Mouse (Mus musculus) small intestine, adult 2 months (tissue): ENCODE results near the gene Rnf216.
A peak's percentile ranks its signal among the peaks of the same experiment; 100 is the strongest.

Source experiments
- CTCF ChIP-seq: fragments of 200-500 bp; IDR thresholded peaks from 2 replicates; pipeline ENCODE4 v1.5.1; 2012; ENCODE audit warnings: low read depth, mild to moderate bottlenecking, control low read depth, inconsistent platforms, low read length, moderate library complexity, mixed read lengths; ENCODE audit not compliant: insufficient replicate concordance, insufficient read length; ENCODE audit errors: extremely low read depth
- POLR2A ChIP-seq: fragments of 200-500 bp; IDR thresholded peaks from 2 replicates; pipeline ENCODE4 v1.6.1; 2012; ENCODE audit warnings: low read depth, mild to moderate bottlenecking, control low read depth, inconsistent platforms, low read length, moderate library complexity

DNA sequence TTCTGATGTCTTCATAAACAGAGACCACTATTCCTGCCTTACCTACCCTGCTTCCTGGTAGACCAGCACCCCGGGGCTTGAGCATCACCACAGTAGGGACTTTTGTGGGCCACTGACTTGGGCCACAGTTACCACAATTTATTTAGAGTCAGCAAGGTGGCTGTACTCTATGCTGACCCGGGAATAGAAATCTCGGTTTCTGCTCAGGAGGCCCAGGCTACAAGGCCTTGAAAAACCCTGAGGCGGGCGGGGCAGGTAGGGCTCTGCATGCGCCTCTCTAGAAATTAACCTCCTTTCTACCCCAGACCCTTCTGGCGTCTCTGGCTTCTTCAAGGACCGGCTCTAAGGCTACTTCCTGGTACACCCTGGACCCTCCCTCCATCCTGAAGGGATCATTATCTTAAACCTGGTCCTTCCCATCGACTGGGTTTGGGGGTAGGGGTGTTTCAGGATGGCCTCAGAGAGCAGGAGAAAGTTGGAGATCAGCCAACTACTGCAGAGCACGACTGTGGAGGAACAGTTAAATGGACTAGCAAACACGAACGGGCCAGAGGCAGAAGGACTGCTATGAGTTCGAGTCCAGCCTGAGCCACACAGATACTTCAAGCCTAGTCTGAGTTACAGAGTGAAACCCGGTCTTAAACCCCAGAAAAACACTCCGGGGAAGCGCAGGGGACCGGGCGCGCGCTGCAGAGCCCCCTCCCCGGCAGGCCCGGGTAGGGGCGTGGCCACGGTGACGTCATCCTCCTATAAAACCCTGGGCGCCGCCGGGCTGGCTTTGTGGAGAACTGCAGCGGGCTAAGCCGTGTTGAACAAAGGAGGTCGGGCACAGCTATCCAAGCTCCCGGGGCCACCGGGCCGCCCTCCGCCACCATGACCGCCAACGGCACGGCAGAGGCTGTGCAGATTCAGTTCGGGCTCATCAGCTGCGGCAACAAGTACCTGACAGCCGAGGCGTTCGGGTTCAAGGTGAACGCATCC is 152.9 kb downstream of the Rnf216 start, which contains the start of gene Fscn1:
- TF ChIP-seq CTCF (peak; percentile 1; the same call in 1 of the 2 replicates), POLR2A (peak; percentile 70; the same call in 1 of the 2 replicates)
